7 mouse cellular contexts compared by ENCODE assay signal in genomic region chr12:51865790-51866179, GRCm38 (mm10). TPM values are rescaled to one million over a fixed set of nuclear protein-coding genes. Genes with fewer than 3 reads are reported as not detected.
DNase-seq lines count a peak whose midpoint lies in the region; ATAC-seq and TF ChIP-seq lines count a peak whose summit lies in the region.

No protein-coding gene starts in this region.

- 0 out of 2 replicates have a peak, but pooled peaks have one; percentile 28 for ATAC-seq in heart, embryonic 16.5 days (replicated peaks; ENCODE audit: extremely low read depth, insufficient read depth, low FRiP score)
- ATAC-seq in limb, embryonic 15.5 days (ENCODE audit: insufficient number of reproducible peaks, low FRiP score, low TSS enrichment, low read depth), result no peak
- peak; percentile 85 for ATAC-seq in midbrain, postnatal 0 days (ENCODE audit: low FRiP score)

- H3K4me3 ChIP-seq in heart, embryonic 16.5 days (ENCODE audit: low read length), result no peak overlapping the region
- H3K4me3 ChIP-seq in limb, embryonic 15.5 days, result no peak overlapping the region
- H3K4me3 ChIP-seq in midbrain, postnatal 0 days (ENCODE audit: low read depth, low read length), result no peak overlapping the region

- TF ChIP-seq CTCF in midbrain, postnatal 0 days (IDR thresholded peaks at IDR 0.05), result no peak

- DNase-seq in urinary bladder, postnatal 14 days (ENCODE audit: low spot score), result peak; percentile 62
- DNase-seq in urinary bladder, postnatal 25 days (ENCODE audit: low spot score), result no peak
- peak; percentile 50 for DNase-seq in embryo, embryonic 11 days
- DNase-seq in midbrain, postnatal 0 days (ENCODE audit: low spot score), result peak; percentile 74
- DNase-seq in testis, postnatal 14 days (ENCODE audit: low spot score), result no peak

- H3K27ac ChIP-seq in heart, embryonic 16.5 days (ENCODE audit: low read length), result peak overlapping the region; percentile 33; the same call in 1 of the 2 replicates
- peak overlapping the region; percentile 50 for H3K27ac ChIP-seq in limb, embryonic 15.5 days
- peak overlapping the region; percentile 62 for H3K27ac ChIP-seq in midbrain, postnatal 0 days (ENCODE audit: low read depth, low read length)

- H3K9me3 ChIP-seq in heart, embryonic 16.5 days (replicated peaks; ENCODE audit: control insufficient read depth, low read length), result no peaks in the 10 kb centered on the region
- H3K9me3 ChIP-seq in limb, embryonic 15.5 days, result no peaks in the 10 kb centered on the region
- no peaks in the 10 kb centered on the region for H3K9me3 ChIP-seq in midbrain, postnatal 0 days (ENCODE audit: low read length)

- 47% methylated on average over 4 of the region's 4 CpGs for WGBS in heart, embryonic 16.5 days
- WGBS in limb, embryonic 15.5 days, result 34% methylated on average over 4 of the region's 4 CpGs
- 6% methylated on average over 4 of the region's 4 CpGs for WGBS in midbrain, postnatal 0 days

- no peak overlapping the region for H3K9ac ChIP-seq in heart, embryonic 16.5 days (ENCODE audit: low read length)
- H3K9ac ChIP-seq in limb, embryonic 15.5 days, result no peak overlapping the region
- H3K9ac ChIP-seq in midbrain, postnatal 0 days (replicated peaks; ENCODE audit: low read length, poor library complexity, severe bottlenecking), result no peak overlapping the region

- no peaks in the 10 kb centered on the region for H3K27me3 ChIP-seq in heart, embryonic 16.5 days (ENCODE audit: control insufficient read depth, insufficient read depth, low read length)
- H3K27me3 ChIP-seq in limb, embryonic 15.5 days, result no peaks in the 10 kb centered on the region
- no peaks in the 10 kb centered on the region for H3K27me3 ChIP-seq in midbrain, postnatal 0 days (ENCODE audit: insufficient read depth, low read length)

- H3K36me3 ChIP-seq in heart, embryonic 16.5 days (ENCODE audit: control insufficient read depth, insufficient read depth), result no peaks in the 10 kb centered on the region
- no peaks in the 10 kb centered on the region for H3K36me3 ChIP-seq in limb, embryonic 15.5 days
- no peaks in the 10 kb centered on the region for H3K36me3 ChIP-seq in midbrain, postnatal 0 days (ENCODE audit: insufficient read depth, low read length)

- no peak overlapping the region for H3K4me2 ChIP-seq in heart, embryonic 16.5 days (ENCODE audit: low read depth, low read length)
- H3K4me2 ChIP-seq in limb, embryonic 15.5 days, result no peak overlapping the region
- no peak overlapping the region; the same call in 1 of the 2 replicates for H3K4me2 ChIP-seq in midbrain, postnatal 0 days (ENCODE audit: low read depth, low read length, poor library complexity, severe bottlenecking)

- peaks cover 10% of the 10 kb centered on the region for H3K4me1 ChIP-seq in heart, embryonic 16.5 days (ENCODE audit: control insufficient read depth, insufficient read depth, low read length)
- H3K4me1 ChIP-seq in limb, embryonic 15.5 days, result peaks cover 19% of the 10 kb centered on the region; the same call in 1 of the 2 replicates
- H3K4me1 ChIP-seq in midbrain, postnatal 0 days (ENCODE audit: insufficient read depth, low read length), result peaks cover 11% of the 10 kb centered on the region

RNA-seq across cellular contexts. Expression of gene Hectd1, which starts 36.4 kb away (rescaled TPM):
- polyA plus RNA-seq in heart, embryonic 16.5 days (2015; fragmentation: Nextera tagmentation; extraction: Ambion mirVana), result 34.5 and 34.7 TPM in 2 replicates
- 36.5 and 38.9 TPM in 2 replicates for polyA plus RNA-seq in limb, embryonic 15.5 days (2015; fragmentation: Nextera tagmentation; extraction: Ambion mirVana)
- total RNA-seq in midbrain, postnatal 0 days (2014; rRNA removed), result 75.7 and 91.7 TPM in 2 replicates
- polyA plus RNA-seq in midbrain, postnatal 0 days (2015; fragmentation: Nextera tagmentation; extraction: Ambion mirVana), result 24.9 and 29.5 TPM in 2 replicates

Comparison
In these comparisons a context has a peak if more than half of its experiments do, and no peak if none do; other contexts are left out.
1. DNase-seq: peak in urinary bladder, postnatal 14 days (single experiment), embryo, embryonic 11 days (single experiment) and midbrain, postnatal 0 days (single experiment); none in urinary bladder, postnatal 25 days (single experiment) and testis, postnatal 14 days (single experiment).
2. Peak in every context shown above with its lines, with median percentiles within 50 percentile points of each other: H3K27ac ChIP-seq.